Mouse (Mus musculus) heart, adult 11 months (tissue): Measurements from ENCODE around the gene Rnf150.

Source experiments
- DNase-seq: peaks from one replicate; pipeline ENCODE4 v3.0.0; 2022

Rnf150 gene

GRCm38 (mm10) chr8:83028211-83028610 lies 165.1 kb downstream of the Rnf150 start:
- peak; percentile 96 for DNase-seq

GRCm38 (mm10) chr8:83032800-83033199 lies 169.6 kb downstream of the Rnf150 start:
- peak; percentile 65 for DNase-seq

- peak; percentile 92 for DNase-seq
These were observed 172.0 kb downstream of the Rnf150 start for GRCm38 (mm10) chr8:83035141-83035540.

GRCm38 (mm10) chr8:83036521-83037166 lies 173.5 kb downstream of the Rnf150 start:
- DNase-seq: peak; percentile 98

- DNase-seq: peak; percentile 84
These were observed 174.2 kb downstream of the Rnf150 start for GRCm38 (mm10) chr8:83037321-83037720.

- DNase-seq: peak; percentile 96
These were observed 175.4 kb downstream of the Rnf150 start for GRCm38 (mm10) chr8:83038575-83038974.

GRCm38 (mm10) chr8:83041440-83041839 lies 178.3 kb downstream of the Rnf150 start:
- peak; percentile 18 for DNase-seq

GRCm38 (mm10) chr8:83046912-83047311 lies 183.8 kb downstream of the Rnf150 start:
- DNase-seq: peak; percentile 95

- peak; percentile 83 for DNase-seq
These were observed 185.4 kb downstream of the Rnf150 start for GRCm38 (mm10) chr8:83048527-83048926.

GRCm38 (mm10) chr8:83049171-83049601 lies 186.0 kb downstream of the Rnf150 start:
- DNase-seq: peak; percentile 98

- DNase-seq: peak; percentile 96
These were observed 186.5 kb downstream of the Rnf150 start for GRCm38 (mm10) chr8:83049616-83050015.

- DNase-seq: peak; percentile 74
These were observed 189.7 kb downstream of the Rnf150 start for GRCm38 (mm10) chr8:83052896-83053295.

GRCm38 (mm10) chr8:83054801-83055200 lies 191.6 kb downstream of the Rnf150 start:
- DNase-seq: peak; percentile 88

- DNase-seq: peak; percentile 88
These were observed 195.8 kb downstream of the Rnf150 start for GRCm38 (mm10) chr8:83058951-83059350.

GRCm38 (mm10) chr8:83060076-83060475 lies 196.9 kb downstream of the Rnf150 start:
- peak; percentile 55 for DNase-seq

GRCm38 (mm10) chr8:83061257-83061656 lies 198.1 kb downstream of the Rnf150 start:
- DNase-seq: peak; percentile 78

GRCm38 (mm10) chr8:83061873-83062272 lies 198.7 kb downstream of the Rnf150 start:
- DNase-seq: no peak

GRCm38 (mm10) chr8:83062276-83062675 lies 199.1 kb downstream of the Rnf150 start:
- peak; percentile 55 for DNase-seq

GRCm38 (mm10) chr8:83064096-83064495 lies 200.9 kb downstream of the Rnf150 start:
- peak; percentile 88 for DNase-seq

GRCm38 (mm10) chr8:83066076-83066475 lies 202.9 kb downstream of the Rnf150 start:
- peak; percentile 58 for DNase-seq

- DNase-seq: peak; percentile 94
These were observed 203.7 kb downstream of the Rnf150 start for GRCm38 (mm10) chr8:83066846-83067245.

GRCm38 (mm10) chr8:83067906-83068305 lies 204.8 kb downstream of the Rnf150 start:
- DNase-seq: peak; percentile 51

- peak; percentile 72 for DNase-seq
These were observed 211.1 kb downstream of the Rnf150 start for GRCm38 (mm10) chr8:83074248-83074647.

- peak; percentile 85 for DNase-seq
These were observed 213.5 kb downstream of the Rnf150 start for GRCm38 (mm10) chr8:83076621-83077020.

GRCm38 (mm10) chr8:83077329-83077728 lies 214.2 kb downstream of the Rnf150 start:
- DNase-seq: peak; percentile 80
